Mouse (Mus musculus): ENCODE results near the gene Efnb1.

GRCm38 (mm10) chrX:99150712-99151111 lies 14.8 kb downstream of the Efnb1 start:
- TF ChIP-seq EP300 (IDR thresholded peaks at IDR 0.05; ENCODE audit: low read depth) (no peak), CTCF (IDR thresholded peaks at IDR 0.05; ENCODE audit: low read depth) (no peak)
